Mouse (Mus musculus) forebrain, embryonic 14.5 days (tissue): Measurements from ENCODE around the gene Hydin. TPM values are rescaled to one million over a fixed set of nuclear protein-coding genes. Genes with fewer than 3 reads are reported as not detected.

Experiments
- ATAC-seq: fragments of 200-750 bp; cut with Nextera tagmentation; 2 replicates; pipeline ENCODE4 v1.8.0; 2017; ENCODE audit warnings: mild to moderate bottlenecking, moderate library complexity
- DNase-seq: peaks from one replicate; pipeline ENCODE4 v3.0.0-alpha.2; 2015; ENCODE audit warnings: low spot score
- H3K27ac ChIP-seq: fragments of 300-500 bp; sonication (generic); 2 replicates; pipeline ENCODE4 v1.5.1; 2014; ENCODE audit warnings: low read depth, mild to moderate bottlenecking, control low read depth, low read length, moderate library complexity
- H3K27me3 ChIP-seq: fragments of 300-500 bp; sonication (generic); replicated peaks from 2 replicates; pipeline ENCODE4 v1.6.1; 2014; ENCODE audit warnings: low read length, control low read depth, mixed read lengths; ENCODE audit not compliant: control insufficient read depth, insufficient read depth
- H3K36me3 ChIP-seq: fragments of 300-500 bp; sonication (generic); 2 replicates; pipeline ENCODE4 v1.6.1; 2014; ENCODE audit warnings: low read length, control low read depth; ENCODE audit not compliant: control insufficient read depth, insufficient read depth
- H3K4me1 ChIP-seq: fragments of 300-500 bp; sonication (generic); 2 replicates; pipeline ENCODE4 v1.6.1; 2014; ENCODE audit warnings: antibody characterized with exemption, low read length, control low read depth; ENCODE audit not compliant: control insufficient read depth, insufficient read depth
- H3K4me2 ChIP-seq: fragments of 300-500 bp; sonication (generic); 2 replicates; pipeline ENCODE4 v1.6.1; 2014; ENCODE audit warnings: mild to moderate bottlenecking, control low read depth, low read length
- H3K4me3 ChIP-seq: fragments of 300-500 bp; sonication (generic); 2 replicates; pipeline ENCODE4 v1.5.1; 2014; ENCODE audit warnings: low read depth, low read length, control low read depth
- H3K9ac ChIP-seq: fragments of 300-500 bp; sonication (generic); 2 replicates; pipeline ENCODE4 v1.6.1; 2014; ENCODE audit warnings: mild to moderate bottlenecking, low read length, control low read depth, moderate library complexity
- H3K9me3 ChIP-seq: fragments of 300-500 bp; sonication (generic); replicated peaks from 2 replicates; pipeline ENCODE4 v1.6.1; 2016; ENCODE audit warnings: low read length, control low read depth, mixed read lengths; ENCODE audit not compliant: control insufficient read depth
- WGBS: fragments of 180-500 bp; shearing (Covaris S2); extraction: QIAGEN DNeasy Blood & Tissue Kit; methylation state at CpG from one replicate; pipeline ENCODE4 v1.1.7; 2014; 5-methylcytosine and 5-hydroxymethylcytosine counted together
- polyA plus RNA-seq: library from polyadenylated mRNA; unstranded; fragments of >200 nt; fragmentation: Nextera tagmentation; extraction: Ambion mirVana; gene quantifications from 2 replicates; pipeline ENCODE4 v1.2.1, GENCODE M21; 2014

The Hydin gene
- polyA plus RNA-seq, 1 experiment from 2014 or later: 0.13 TPM

DNA sequence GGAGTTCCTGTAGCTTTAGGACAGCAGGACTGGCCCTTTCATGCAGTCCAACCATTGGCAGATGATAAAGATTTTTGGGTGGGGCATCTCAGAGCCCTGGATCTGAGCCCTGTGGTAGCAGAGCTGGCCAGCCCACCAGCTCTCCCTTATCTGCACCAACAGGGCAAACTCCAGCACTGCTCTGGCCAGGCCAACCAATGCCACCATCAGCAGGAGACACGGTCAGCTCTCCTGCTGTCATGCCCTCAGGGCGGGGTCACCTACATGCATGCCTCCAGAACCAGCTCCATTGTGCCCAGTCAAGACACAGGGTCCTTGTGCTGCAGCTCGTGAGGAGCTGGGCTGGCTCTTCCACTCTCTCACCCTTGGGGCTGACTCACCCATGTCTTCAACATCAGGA is 349.0 kb downstream of the Hydin start:
- no peak overlapping the region for H3K4me3 ChIP-seq
- DNase-seq (no peak), ATAC-seq (no peak)
- no peak overlapping the region for H3K4me2 ChIP-seq
- H3K27me3 ChIP-seq: no peaks in the 10 kb centered on the region
- H3K27ac ChIP-seq: no peak overlapping the region
- no peak overlapping the region for H3K9ac ChIP-seq
- H3K36me3 ChIP-seq: 0 out of 2 replicates have a peak, but pooled peaks cover 3% of the 10 kb centered on the region
- H3K9me3 ChIP-seq: no peaks in the 10 kb centered on the region
- 78% methylated on average over 3 of the region's 3 CpGs for WGBS
- peaks cover 11% of the 10 kb centered on the region for H3K4me1 ChIP-seq

GRCm38 (mm10) chr8:110617801-110618358 is 351.1 kb downstream of the Hydin start:
- Histone ChIP-seq H3K9me3 (no peaks in the 10 kb centered on the region), H3K4me1 (peaks cover 11% of the 10 kb centered on the region), H3K9ac (peak overlapping the region; percentile 59), H3K36me3 (0 out of 2 replicates have a peak, but pooled peaks cover 3% of the 10 kb centered on the region), H3K4me3 (peak overlapping the region; percentile 76), H3K27me3 (no peaks in the 10 kb centered on the region), H3K27ac (peak overlapping the region; percentile 59), H3K4me2 (peak overlapping the region; percentile 82)
- no peak for DNase-seq
- WGBS: 21% methylated on average over 14 of the region's 14 CpGs
- ATAC-seq: peak; percentile 49

GRCm38 (mm10) chr8:110618391-110619207 is 351.8 kb downstream of the Hydin start, which contains the start of gene Vac14:
TSS of gene Vac14 (plus strand) at chr8:110618585.
- WGBS: under 1% methylated on average over 64 of the region's 67 CpGs
- H3K9ac ChIP-seq: peak within 1 kb of the TSS; percentile 74
- H3K27me3 ChIP-seq: no peaks in the 10 kb centered on the region
- H3K9me3 ChIP-seq: no peaks in the 10 kb centered on the region
- peak within 1 kb of the TSS; percentile 76 for H3K4me3 ChIP-seq
- peak; percentile 98 for ATAC-seq
- H3K4me2 ChIP-seq: peak within 1 kb of the TSS; percentile 82
- H3K4me1 ChIP-seq: peaks cover 11% of the 10 kb centered on the region
- H3K36me3 ChIP-seq: 0 out of 2 replicates have a peak, but pooled peaks cover 3% of the 10 kb centered on the region
- DNase-seq: peak; percentile 98
- peak within 1 kb of the TSS; percentile 59 for H3K27ac ChIP-seq

DNA sequence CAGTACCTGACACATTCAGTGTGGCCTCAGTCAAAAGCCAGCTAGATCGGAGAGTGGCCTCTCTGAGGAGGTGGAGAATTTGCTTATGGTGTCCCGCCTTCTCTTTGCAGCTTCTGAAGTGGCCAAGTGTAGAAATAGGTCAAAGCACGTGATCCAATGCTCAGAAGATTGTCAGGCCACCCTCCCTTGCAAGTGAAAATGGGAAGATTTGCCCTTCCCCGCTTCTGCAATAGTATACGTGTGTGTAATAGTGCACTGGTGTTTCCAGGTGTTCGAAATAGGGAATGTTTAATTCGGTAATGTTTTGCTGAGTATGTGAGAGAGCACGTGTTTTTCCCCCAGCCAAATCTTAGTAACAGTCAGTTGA is 352.4 kb downstream of the Hydin start:
- DNase-seq (no peak), ATAC-seq (no peak)
- no peaks in the 10 kb centered on the region for H3K9me3 ChIP-seq
- WGBS: 30% methylated on average over 8 of the region's 8 CpGs
- no peak overlapping the region for H3K27ac ChIP-seq
- peaks cover 11% of the 10 kb centered on the region for H3K4me1 ChIP-seq
- H3K36me3 ChIP-seq: 0 out of 2 replicates have a peak, but pooled peaks cover 3% of the 10 kb centered on the region
- peak overlapping the region; percentile 82 for H3K4me2 ChIP-seq
- peak overlapping the region; percentile 76 for H3K4me3 ChIP-seq
- no peaks in the 10 kb centered on the region for H3K27me3 ChIP-seq
- peak overlapping the region; percentile 74 for H3K9ac ChIP-seq

GRCm38 (mm10) chr8:110619919-110620318 is 353.1 kb downstream of the Hydin start:
- Histone ChIP-seq H3K4me1 (peaks cover 11% of the 10 kb centered on the region), H3K27me3 (no peaks in the 10 kb centered on the region), H3K27ac (no peak overlapping the region), H3K9ac (no peak overlapping the region), H3K9me3 (no peaks in the 10 kb centered on the region), H3K4me3 (no peak overlapping the region), H3K36me3 (0 out of 2 replicates have a peak, but pooled peaks cover 3% of the 10 kb centered on the region), H3K4me2 (peak overlapping the region; percentile 82; the same call in 1 of the 2 replicates)
- DNase-seq (no peak), ATAC-seq (no peak)
- 90% methylated on average over 5 of the region's 5 CpGs for WGBS

GRCm38 (mm10) chr8:110626431-110626830 is 359.7 kb downstream of the Hydin start:
- ATAC-seq (no peak), DNase-seq (peak; percentile 46)
- no peaks in the 10 kb centered on the region for H3K36me3 ChIP-seq
- no peaks in the 10 kb centered on the region for H3K4me1 ChIP-seq
- no peak overlapping the region for H3K4me3 ChIP-seq
- H3K9ac ChIP-seq: no peak overlapping the region
- 65% methylated on average over 4 of the region's 4 CpGs for WGBS
- H3K27me3 ChIP-seq: no peaks in the 10 kb centered on the region
- H3K9me3 ChIP-seq: no peaks in the 10 kb centered on the region
- H3K27ac ChIP-seq: peak overlapping the region; percentile 55; the same call in 1 of the 2 replicates
- no peak overlapping the region for H3K4me2 ChIP-seq

DNA sequence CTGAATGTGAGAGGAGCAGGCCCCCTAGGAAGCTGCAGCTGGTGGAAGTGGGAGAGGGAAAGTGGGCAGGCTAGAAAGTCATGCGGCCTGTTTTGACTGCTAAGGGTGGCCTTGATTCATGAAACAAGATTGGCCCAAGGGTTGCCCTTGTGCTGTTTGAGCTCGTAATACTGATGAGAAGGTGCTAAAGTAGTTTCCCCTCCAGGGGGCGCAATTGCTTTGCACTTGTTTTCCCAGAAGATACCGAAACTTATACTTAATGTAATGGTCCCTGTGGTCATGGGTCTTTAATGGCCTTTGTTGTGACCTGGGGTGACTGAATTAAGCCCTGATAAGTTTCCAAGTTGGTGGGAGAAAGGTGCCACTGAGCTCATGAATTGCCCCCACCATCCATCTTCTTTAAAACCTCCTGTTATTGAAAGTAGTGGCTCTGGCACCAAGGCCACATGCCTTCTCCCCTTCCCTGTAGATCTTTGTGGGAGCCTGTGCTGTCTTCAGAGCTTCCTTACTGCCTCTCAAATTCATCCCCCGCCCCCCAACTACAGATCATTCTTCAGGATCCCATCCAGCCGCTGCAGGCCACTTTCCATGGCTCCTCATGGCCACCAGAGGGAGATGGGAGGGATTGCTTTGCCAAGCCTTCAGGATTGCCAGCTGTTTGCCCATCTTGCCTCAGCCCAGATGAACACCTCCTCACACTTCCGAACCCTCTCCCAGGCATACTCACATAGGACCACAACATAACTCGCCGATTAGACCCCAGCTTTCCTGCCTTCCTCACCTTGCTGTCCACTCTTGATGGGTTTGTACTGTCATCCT is 362.7 kb downstream of the Hydin start:
- no peaks in the 10 kb centered on the region for H3K9me3 ChIP-seq
- peaks cover 25% of the 10 kb centered on the region for H3K36me3 ChIP-seq
- no peaks in the 10 kb centered on the region for H3K4me1 ChIP-seq
- WGBS: 68% methylated on average over 9 of the region's 9 CpGs
- H3K4me2 ChIP-seq: no peak overlapping the region
- H3K27me3 ChIP-seq: no peaks in the 10 kb centered on the region
- peak; percentile 62 for DNase-seq
- H3K4me3 ChIP-seq: no peak overlapping the region
- ATAC-seq: peak; percentile 23; the same call in 1 of the 2 replicates
- H3K9ac ChIP-seq: no peak overlapping the region
- no peak overlapping the region for H3K27ac ChIP-seq

GRCm38 (mm10) chr8:110630079-110630478 is 363.3 kb downstream of the Hydin start:
- no peak for ATAC-seq
- H3K4me1 ChIP-seq: no peaks in the 10 kb centered on the region

More at GRCm38 (mm10) chr8:110630079-110630478, 363.3 kb downstream of the Hydin start:
- 96% methylated on average over 3 of the region's 3 CpGs for WGBS
- Histone ChIP-seq H3K27me3 (no peaks in the 10 kb centered on the region), H3K9ac (no peak overlapping the region), H3K36me3 (peaks cover 31% of the 10 kb centered on the region), H3K9me3 (no peaks in the 10 kb centered on the region), H3K27ac (no peak overlapping the region), H3K4me2 (no peak overlapping the region), H3K4me3 (no peak overlapping the region)
- DNase-seq: no peak
